8 mouse cellular contexts compared by ENCODE assay signal in the genomic region with DNA sequence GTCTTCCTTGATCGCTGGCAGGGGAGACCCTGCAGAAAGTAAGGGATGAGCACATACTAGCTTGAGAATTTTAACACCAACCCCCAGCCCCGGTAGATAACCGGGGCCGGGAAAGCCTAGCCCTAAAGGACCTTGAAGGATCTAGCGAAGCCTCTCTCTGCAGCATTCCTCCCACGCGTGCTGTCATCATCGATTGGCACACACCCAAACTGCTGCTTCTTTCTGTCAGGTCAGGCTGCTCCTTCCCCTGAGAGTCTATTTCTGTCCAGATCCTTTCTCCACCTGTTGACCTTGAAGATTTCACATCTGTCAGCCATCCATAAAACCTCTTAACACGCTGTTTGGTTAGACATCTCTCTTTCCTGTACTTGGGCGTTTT. TPM values are rescaled to one million over a fixed set of nuclear protein-coding genes. Genes with fewer than 3 reads are reported as not detected.
DNase-seq lines count a peak whose midpoint lies in the region; ATAC-seq lines count a peak whose summit lies in the region.

No protein-coding gene starts in this region.

- no peaks in the 10 kb centered on the region for H3K36me3 ChIP-seq in stomach, embryonic 15.5 days

- H3K9ac ChIP-seq in stomach, embryonic 15.5 days = peak overlapping the region; percentile 52; the same call in 1 of the 2 replicates

- peaks cover 3% of the 10 kb centered on the region; the same call in 1 of the 2 replicates for H3K4me1 ChIP-seq in brown adipose tissue, adult 24 weeks (ENCODE audit: control insufficient read depth, insufficient read depth, insufficient read length, low read length)
- peaks cover 16% of the 10 kb centered on the region; the same call in 1 of the 2 replicates for H3K4me1 ChIP-seq in stomach, embryonic 15.5 days

- no peak for DNase-seq in cerebellum, adult 11-12 months
- peak; percentile 82 for DNase-seq in 3T3-L1 (ENCODE audit: low read depth, low spot score)
- peak; percentile 79 for DNase-seq in gonadal fat pad, adult 2 months (ENCODE audit: low read depth)
- peak; percentile 53 to 64 for DNase-seq in left cerebral cortex, postnatal 10 days (ENCODE audit: extremely low spot score in 1 of 2, low spot score in 2 of 2)

- 16% methylated on average over 10 of the region's 10 CpGs for WGBS in stomach, embryonic 15.5 days

- intact Hi-C loops in left cerebral cortex, postnatal 10 days (cut with DNase I) = no loop called here

- peak overlapping the region; percentile 81 for H3K4me3 ChIP-seq in brown adipose tissue, adult 24 weeks (ENCODE audit: insufficient read depth, low read depth, low read length)
- H3K4me3 ChIP-seq in stomach, embryonic 15.5 days (replicated peaks) = peak overlapping the region; percentile 73

- H3K27ac ChIP-seq in brown adipose tissue, adult 24 weeks (replicated peaks; ENCODE audit: low read depth, low read length) = peak overlapping the region; percentile 64
- H3K27ac ChIP-seq in stomach, embryonic 15.5 days = no peak overlapping the region

- ATAC-seq in cerebellum, adult (ENCODE audit: insufficient number of reproducible peaks, low FRiP score, low TSS enrichment) = peak; percentile 37
- peak; percentile 8 for ATAC-seq in megakaryocyte-erythroid progenitor cell, adult 5-6 weeks (replicated peaks; ENCODE audit: low FRiP score, low TSS enrichment, poor library complexity, severe bottlenecking)
- no peak for ATAC-seq in stomach, embryonic 15.5 days (ENCODE audit: insufficient read depth, low FRiP score, low read depth)

- no peaks in the 10 kb centered on the region for H3K9me3 ChIP-seq in stomach, embryonic 15.5 days

- no peaks in the 10 kb centered on the region for H3K27me3 ChIP-seq in stomach, embryonic 15.5 days (replicated peaks)

- H3K4me2 ChIP-seq in stomach, embryonic 15.5 days = peak overlapping the region; percentile 75

RNA-seq across cellular contexts. Expression of a gene that starts 0.7 kb away (rescaled TPM):
- 21.7 and 26.5 TPM in 2 replicates for polyA plus RNA-seq in brown adipose tissue, adult 24 weeks (2012; ENCODE audit: insufficient read depth, insufficient read length, missing spikeins)
- 17.5 and 17.7 TPM in 2 replicates for polyA plus RNA-seq in gonadal fat pad, adult 2 months (2012; rRNA removed)
- total RNA-seq in left cerebral cortex, postnatal 10 days (2021) = 100 to 1,000 TPM; 213 to 228 TPM
- total RNA-seq in megakaryocyte-erythroid progenitor cell, adult 5-6 weeks (2014; fragmentation: Nextera tagmentation) = 24.4 and 26.2 TPM in 2 replicates
- 15.8 and 18.5 TPM in 2 replicates for total RNA-seq in megakaryocyte-erythroid progenitor cell, adult 5-6 weeks (2017)
- polyA plus RNA-seq in stomach, embryonic 15.5 days (2015; fragmentation: Nextera tagmentation; extraction: Ambion mirVana) = 33.7 and 35.7 TPM in 2 replicates
